Mouse (Mus musculus) adrenal gland (tissue): Measurements from ENCODE around the gene Spred2.

Experiments used
- intact Hi-C: fragments of 180-260 bp; cut with DNase I; formaldehyde crosslinking; loops from one replicate; pipeline ENCODE4 v1.15.1; 2025

The Spred2 gene

DNA sequence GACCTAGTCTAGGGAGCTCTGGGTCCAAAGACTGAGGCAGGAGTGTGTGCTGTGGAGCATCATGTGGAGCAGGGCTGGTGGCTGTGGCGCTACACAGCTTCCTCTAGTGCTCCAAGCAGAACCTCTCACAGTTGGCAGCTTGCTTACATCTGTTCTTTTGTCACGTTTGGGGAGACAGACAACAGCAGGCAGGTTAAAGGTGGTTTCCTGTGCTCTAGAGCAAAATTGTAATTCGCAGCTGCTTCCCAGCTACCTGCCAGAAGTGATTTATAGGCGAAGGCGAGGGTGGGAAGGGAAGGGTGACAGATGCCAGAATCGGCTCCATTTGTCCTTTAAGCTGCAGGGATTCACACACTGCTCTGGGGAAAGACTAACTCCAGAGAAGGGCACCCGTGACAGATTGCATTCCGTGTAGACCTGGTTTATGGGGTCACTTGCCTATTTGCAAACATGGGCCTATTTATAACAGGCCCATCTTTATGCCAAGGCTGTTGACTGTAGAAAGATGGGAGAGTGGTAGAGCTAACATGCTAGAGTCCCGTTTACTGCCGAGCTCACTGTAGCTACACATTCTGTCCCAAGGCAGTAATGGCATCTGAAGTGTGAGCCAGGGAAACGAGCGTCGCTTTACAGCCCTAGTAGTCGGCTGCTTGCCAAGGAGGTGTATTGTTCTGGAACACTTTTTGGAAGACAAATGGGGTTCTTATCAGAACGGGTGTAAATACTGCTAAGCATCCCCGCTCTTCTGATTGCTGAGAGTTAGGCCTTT, 87.2 kb downstream of the Spred2 start:
- intact Hi-C loops, result no loop called here

DNA sequence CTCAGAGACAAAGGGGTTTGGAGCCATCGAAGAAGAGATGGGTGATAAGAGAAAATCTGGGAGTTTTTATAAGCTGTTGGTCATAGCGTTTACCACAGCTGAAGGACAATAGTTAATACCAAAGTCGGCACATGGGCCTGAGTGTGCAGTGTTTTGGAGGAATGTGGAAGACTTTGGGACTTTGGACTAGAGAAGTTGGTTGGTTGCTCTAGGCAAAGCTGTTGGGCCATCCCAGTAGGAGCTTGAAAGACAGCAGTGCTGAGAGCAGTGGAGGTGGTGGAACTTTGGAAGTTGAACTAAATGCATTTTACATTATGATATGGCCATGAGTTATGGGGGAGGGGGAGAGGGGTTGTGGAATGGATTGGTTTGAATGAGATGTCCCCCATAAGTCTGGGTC, 89.2 kb downstream of the Spred2 start:
- intact Hi-C loops, result no loop called here

DNA sequence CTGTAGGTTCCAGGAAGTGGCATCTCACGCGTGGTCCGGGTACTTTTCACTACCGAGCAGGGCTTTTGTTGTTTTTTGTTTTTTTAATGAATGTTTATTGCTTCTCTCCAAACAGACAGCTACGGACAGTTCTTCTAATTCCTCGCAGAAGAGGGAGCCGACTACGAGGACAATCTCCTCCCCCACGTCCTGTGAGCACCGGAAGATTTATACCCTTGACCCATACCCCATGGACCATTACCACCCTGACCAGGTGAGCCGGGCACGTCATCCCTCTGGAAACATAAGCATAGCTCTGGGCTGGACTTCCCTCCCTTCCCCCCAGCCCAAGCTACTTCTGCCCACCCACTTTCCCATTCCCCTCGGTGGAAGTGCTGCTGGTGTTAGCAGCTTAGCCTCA, 93.8 kb downstream of the Spred2 start:
- intact Hi-C loops, result no loop called here

DNA sequence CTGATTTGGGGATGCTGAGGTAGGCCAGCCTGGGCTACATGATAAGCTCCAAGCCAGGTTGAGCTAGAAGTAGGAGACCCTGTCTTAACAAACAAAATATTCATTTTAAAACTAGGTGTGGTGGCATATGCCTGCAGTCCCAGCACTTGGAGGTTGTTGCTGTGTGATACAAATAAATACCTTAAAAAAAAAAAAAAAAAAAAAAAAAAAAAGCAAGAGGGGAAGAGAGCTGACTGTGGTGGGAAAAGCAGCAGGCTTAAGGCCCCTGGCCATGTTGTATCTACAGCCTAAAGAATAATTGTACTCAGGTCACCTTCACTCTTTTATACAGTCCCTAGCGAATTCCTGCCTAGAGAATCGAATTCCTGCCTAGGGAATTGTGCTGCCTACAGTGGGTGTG, 94.7 kb downstream of the Spred2 start:
- intact Hi-C loops, result no loop called here

DNA sequence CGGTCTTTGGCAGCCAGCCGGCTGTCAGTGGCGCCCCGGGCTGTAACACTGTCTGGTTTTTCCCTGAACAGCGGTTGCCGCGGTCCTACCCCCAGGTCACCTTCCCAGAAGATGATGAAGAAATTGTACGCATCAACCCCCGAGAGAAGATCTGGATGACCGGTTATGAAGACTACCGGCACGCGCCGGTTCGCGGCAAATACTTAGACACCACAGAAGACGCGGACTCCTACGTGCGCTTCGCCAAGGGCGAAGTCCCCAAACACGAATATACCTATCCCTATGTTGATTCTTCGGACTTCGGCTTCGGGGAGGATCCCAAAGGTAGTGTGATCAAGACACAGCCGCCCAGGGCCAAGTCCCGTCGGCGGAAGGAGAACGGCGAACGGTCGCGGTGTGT, 96.5 kb downstream of the Spred2 start:
- intact Hi-C loops, result no loop called here

DNA sequence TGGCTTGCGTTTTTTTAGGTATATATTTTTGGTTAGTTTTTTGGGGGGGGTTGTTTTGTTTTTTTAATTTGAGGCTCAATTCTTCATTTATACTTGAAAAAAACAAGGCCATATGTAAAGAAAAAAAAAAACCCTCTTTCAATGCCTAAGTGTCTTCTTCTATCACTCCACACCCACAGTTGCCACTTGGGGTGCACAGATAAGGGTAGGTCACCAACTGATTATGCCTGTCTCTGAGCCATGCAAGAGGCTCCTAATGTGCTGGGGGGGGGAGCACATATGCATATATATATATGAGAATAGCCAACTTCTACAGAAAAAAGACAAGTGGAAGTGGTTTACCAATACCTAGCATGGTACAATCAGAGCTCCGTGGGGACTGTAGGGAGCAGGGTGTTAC, 98.3 kb downstream of the Spred2 start:
- intact Hi-C loops, result no loop called here

DNA sequence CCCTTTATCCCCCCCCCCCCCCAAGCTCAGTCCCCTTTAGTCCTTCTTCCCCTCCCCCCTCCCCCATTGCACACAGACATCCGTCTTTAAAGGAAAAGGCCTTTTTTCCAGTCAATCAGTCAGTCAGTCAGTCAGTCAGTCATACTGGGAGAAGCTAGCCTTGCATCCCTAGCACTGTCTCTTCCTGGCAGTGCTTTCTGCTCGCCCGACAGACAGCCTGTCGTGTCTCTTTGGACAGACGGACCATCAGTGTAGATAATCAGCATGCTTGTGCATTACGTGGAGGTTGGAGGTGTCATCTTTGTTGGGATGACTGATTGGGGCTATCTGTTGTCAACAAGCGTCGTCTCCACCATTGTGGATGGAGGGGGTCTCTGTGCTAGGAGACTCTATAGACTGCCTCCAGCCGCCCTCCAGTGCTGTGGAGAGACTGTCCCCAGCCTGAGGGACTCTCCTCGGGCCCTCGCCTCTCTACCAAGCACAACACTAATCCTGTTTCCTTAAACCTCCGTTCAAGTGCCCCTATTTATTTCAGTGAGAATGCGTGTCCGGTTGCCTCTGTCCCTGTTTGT, 98.8 kb downstream of the Spred2 start:
- intact Hi-C loops, result no loop called here

DNA sequence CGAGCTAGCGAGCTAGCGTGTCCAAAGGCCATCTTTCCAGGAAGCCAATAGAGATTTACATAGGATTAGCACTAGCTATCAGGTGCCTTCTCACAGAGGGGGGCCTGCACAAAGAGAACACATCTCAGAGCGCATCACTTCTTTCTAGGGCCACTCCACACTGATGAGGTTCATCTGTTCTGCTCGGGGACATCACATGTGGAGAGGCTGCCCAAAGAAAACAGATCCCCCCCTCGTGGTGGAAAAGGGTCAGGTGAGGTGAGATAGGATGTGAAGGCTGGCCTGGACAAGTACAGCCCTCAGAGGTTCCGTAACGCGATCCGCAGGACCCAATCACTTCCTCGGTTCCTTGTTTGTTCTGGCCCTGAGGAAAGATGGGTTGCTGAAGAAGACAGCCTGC, 101.7 kb downstream of the Spred2 start:
- intact Hi-C loops, result loop anchor here (5.0 kb wide), 1 partner anchor 104 kb away; the partner anchor contains the start of gene Spred2

DNA sequence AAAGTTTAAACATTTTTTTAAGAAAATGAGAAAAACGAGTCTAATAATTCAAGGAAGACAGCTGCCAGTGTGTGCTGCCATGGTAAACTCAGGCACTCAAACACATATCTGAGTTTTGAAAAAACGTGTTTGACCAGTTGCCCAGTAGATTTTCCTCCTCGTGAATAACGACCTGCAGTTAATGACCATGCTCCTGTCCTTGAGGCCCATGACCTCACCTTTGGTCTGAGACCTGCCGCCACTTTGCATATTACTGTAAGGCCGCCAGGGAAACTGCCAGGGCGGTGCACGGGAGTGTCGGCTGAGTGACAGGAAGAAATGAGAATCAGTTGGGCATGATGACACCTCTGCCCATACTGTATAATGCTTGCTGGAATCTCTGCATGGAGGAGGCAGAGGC, 103.5 kb downstream of the Spred2 start:
- intact Hi-C loops, result loop anchor here (5.0 kb wide), 1 partner anchor 105 kb away; the partner anchor contains the start of gene Spred2

DNA sequence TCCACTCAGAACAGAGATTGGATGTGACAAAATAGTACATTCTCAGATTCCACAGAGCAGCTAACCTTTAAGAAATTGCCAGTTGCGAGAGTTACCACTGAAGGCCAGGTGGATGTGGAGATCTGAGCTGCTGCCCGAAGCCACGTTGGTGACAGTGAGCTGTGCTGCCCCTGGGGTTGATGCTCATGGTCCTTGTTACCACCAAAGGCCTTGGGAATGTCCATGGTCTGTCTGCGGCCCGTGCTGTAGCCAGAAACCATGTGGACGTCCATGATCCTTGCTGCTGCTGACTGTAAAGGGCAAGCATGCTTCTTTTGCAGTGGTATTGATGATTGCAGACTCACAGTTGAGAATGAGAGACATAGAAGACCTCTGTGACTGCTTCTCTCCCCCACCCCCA, 104.2 kb downstream of the Spred2 start:
- intact Hi-C loops, result loop anchor here (5.0 kb wide), 1 partner anchor 106 kb away; the partner anchor contains the start of gene Spred2

DNA sequence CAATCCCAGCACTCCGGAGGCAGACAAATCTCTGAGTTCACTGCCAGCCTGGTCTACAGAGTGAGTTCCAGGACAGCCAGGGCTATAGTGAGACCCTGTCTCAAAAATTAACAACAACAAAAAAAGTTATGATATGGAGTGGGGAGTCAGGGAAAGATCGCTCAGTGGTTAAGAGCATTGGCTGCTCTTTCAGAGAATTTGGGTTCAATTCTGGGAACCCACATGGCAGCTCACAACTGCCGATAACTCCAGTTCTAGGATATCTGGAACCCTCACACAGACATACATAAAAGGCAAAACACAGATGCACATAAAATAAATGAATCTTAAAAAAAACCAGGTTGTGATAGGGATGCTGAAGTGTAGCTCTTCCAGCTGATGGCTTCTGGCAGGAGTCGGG, 104.8 kb downstream of the Spred2 start:
- intact Hi-C loops, result loop anchor here (5.0 kb wide), 1 partner anchor 107 kb away; the partner anchor contains the start of gene Spred2

DNA sequence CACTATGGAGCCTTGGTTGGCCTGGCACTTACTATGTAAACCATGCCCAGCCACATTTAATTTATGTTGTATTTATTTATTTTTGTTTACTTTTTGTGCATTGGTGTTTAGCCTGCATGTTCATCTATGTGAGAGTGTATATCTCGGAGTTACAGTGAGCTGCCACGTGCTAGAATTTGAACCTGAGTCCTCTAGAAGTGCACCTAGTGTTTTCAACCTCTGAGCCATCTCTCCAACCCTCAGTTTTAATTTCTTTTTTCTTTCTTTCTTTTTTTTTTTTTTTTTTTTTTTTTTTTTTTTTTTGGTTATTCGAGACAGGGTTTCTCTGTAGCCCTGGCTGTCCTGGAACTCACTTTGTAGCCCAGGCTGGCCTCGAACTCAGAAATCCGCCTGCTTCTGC, 106.8 kb downstream of the Spred2 start:
- intact Hi-C loops, result loop anchor here (2.0 kb wide), 1 partner anchor 200 kb away; no protein-coding TSS in a partner anchor

DNA sequence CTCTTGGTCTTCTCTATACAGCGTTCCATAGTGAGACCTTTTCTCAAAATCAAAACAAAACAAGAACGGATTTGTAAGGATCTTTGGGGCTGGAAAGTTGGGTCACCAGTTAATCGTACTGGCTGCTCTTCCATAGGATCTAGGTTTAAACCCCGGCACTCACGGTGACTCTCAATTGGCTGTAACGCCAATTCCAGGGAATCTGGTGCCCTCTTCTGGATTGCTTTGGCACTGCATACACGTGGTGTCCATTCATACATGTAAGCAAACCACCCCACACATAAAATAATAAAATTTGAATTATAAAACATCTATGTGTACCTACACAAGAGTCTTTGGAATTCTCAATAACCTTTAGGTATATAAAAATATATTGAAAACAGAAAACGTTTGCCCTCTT, 107.4 kb downstream of the Spred2 start:
- intact Hi-C loops, result loop anchor here (2.0 kb wide), 1 partner anchor 201 kb away; no protein-coding TSS in a partner anchor

DNA sequence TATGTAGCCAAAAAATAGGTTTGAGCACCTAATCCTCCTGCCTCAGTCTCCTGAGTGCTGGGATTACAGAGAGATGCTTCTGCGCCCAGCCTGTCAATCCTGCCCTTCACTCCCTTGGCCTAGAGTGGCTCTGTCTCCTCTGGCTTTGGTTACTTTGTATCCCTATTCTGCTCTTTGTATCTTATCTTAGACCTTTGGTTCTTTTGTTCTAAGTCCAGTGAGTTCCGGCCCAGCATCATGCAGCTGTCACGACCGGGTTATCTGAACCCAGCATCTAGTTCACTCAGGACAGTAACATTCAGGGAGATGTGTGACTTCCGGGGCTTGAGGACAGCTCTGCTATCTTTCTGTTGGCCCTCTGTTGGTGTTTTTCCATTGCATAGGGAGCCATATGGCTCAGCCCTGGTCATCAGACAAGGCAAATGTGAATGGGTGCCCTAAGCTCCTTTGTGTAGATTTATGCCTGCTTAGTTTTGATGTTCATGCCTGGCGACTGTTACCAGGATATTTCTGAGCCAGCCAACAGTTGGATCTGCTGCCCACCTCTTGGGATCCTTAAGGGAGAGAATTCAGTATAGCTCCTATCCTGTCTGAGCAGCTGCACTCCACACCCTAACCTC, 109.5 kb downstream of the Spred2 start:
- intact Hi-C loops, result no loop called here

DNA sequence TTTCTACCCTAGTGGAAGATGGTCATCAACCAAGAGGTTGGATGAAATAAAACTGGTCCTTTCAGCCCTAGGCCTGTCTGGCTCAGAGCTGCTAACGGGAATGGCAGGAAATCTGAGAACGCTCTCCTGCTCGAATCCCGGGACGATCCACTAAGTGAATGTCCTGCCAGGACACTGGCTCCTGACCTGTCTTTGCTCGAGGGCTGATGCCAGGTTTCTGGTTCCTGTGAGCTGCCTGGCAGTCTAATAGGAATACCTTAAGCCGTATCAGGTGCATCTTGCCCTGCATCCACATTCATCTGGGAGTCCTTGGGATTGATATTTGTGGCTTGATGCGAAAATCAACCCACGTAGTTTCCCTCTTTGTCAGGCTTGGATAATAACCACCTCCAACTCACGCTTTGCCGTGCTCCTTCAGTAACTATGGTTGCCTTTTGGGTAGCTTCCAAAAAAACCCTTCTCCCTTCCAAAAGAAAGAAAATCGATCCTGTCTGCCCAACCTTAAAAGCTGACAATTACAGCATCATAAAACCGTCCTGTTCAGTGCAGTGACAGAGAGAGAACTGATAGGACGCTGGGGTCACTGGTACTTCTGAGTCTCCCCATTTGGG, 110.3 kb downstream of the Spred2 start:
- intact Hi-C loops, result no loop called here

DNA sequence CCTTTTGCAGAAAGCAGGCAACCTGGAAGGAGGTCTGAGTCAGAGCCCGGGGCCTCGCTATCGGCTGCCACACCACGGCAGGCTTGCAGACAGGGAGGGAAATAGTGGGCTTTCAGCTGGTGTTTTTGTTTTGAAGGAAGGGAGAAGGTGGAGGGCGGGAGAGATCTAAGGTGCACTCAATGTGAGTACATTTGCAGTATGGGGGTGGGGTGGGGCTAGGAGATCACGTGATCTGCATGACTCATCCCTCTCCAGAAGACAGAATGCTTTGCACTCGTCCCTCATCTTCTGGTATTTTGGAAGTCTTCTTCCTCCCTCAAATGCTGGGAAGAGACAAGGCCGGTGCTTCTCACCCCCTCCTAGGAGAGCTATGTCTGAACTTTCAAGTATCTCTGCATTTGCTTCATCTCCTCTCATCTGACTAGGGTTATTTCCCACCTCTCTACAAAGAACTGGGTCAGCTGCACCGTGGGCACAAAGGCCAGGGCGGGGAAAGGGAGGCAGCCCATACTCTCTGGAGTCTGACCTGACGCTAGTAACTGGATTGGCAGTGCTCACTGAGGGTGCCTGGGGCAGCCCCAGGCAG, 111.3 kb downstream of the Spred2 start:
- intact Hi-C loops, result no loop called here

DNA sequence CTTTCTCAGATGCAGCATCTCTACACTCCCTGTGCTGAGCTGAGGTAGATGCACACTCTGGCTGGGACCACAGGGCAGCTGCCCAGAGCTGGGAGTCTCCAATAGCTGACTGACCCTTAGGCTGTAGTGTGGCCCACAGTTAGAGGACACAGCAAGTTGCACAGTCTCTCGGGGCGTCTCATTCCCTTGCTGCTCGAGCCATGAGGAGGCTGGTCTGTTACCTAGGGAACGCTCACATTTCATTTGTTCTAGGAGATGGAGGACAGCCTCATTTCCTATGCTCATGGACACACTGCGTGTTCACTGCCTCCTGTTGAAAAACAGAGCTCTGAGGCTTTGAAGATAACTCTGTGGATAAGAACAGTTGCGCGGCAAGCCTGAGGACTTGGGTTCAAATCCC, 111.8 kb downstream of the Spred2 start:
- intact Hi-C loops, result no loop called here

DNA sequence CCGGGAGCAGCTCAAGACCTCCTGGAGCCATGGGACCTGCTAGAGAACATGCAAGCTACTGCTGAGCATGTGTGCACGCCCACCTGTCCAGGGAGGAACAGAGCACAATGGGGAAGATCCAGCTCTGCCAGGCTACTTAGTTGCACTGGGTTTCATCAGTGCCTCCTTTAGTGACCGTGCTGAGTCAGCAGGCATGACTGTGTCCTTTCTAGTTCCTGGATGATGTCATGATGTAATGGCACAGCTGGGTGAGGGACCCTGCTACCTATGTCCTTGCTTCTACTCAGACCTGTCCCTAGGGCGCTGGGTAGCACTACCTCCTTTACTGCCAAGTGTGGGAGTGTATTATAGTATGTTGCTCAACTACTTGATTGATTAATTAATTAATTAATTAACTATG, 113.6 kb downstream of the Spred2 start:
- intact Hi-C loops, result no loop called here

DNA sequence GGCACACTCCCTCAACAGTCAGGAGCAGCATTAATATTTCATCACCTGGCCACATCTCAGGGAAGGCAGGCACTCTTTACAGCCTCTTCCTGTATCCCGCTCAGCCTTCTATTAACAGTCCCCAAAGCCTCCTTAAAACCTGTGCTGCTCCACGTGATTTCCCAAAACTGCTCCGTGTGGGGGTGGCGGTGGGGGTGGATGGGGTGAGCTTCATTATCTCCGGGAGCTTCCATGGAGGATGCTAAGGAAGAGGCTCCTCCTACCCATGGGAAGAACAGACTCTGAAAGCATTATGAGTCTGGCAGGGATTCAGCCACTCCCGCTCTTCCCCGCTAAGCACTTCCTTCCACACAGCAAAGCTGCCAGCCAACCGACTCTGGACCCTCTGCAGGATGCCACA, 114.5 kb downstream of the Spred2 start:
- intact Hi-C loops, result no loop called here

DNA sequence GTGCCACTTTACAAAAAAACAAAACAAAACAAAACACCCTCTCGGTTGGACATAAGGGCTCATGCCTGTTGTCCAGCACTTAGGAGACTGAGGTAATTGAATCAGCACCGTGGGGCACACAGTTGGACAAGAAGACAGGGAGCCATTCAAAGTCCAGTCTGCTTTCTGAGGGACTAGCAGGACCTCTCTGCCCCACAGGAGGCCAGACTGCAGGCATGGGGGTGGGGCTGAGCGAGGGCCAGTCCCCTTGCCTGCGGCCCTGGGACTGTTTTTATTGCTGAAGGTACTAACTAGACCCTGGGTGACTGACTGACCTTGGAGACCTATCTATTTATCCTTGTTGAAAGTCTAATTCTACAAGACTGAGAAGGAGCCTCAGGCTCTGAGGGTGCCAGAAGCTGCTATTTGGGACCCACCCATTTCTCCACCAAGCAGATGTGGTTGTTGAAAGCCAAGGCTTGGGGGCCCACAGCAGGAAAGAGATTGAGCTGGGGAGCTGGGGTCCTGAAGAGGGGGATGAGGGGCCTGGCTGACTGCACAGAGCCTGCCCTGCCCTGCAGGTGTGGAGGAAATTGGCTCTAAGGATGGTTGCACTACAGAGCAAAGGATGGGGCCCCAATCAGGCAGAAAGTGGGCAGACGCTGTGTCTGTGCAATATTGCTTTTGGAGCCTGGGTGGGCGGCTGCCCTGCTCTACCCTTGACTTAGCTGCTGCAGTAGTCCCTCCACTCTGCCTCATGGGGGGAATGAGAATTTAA, 117.2 kb downstream of the Spred2 start:
- intact Hi-C loops, result loop anchor here (5.0 kb wide), 1 partner anchor 69 kb away; no protein-coding TSS in a partner anchor

DNA sequence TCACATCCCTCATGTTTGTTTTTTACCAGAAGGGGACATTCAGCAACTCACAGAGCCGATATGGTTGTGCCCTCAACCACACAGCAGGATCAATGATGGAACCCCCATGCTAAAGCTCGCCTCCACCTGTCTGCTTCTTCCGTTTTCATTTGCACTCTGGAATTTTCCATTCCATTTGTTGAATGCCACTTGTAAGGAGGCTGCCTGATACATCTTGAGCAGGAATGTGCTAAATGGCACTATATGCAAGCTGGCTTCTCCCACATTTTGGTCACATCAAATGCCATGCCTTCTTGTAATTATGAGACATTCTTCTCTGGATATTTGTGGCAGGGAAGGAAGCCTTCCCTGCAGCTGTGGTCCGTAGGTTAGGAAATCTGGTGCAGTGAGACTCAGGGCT, 117.9 kb downstream of the Spred2 start:
- intact Hi-C loops, result loop anchor here (5.0 kb wide), 1 partner anchor 70 kb away; no protein-coding TSS in a partner anchor
